Mouse (Mus musculus): Measurements from ENCODE around the gene Fam181b.

Fam181b gene

GRCm38 (mm10) chr7:93079785-93080730 lies at the start of gene Fam181b:
TSS of gene Fam181b (plus strand) at chr7:93079865.
- peak; percentile 50 to 60 for DNase-seq (ENCODE audit: low spot score in 2 of 2)

- no peak for DNase-seq (ENCODE audit: low spot score in 2 of 2)
These were observed 41.7 kb upstream of the Fam181b start for GRCm38 (mm10) chr7:93037763-93038471.

GRCm38 (mm10) chr7:93038472-93038828 lies 41.2 kb upstream of the Fam181b start:
- DNase-seq (ENCODE audit: low spot score in 2 of 2): no peak

- DNase-seq (ENCODE audit: low spot score in 2 of 2): no peak
These were observed 40.1 kb upstream of the Fam181b start for GRCm38 (mm10) chr7:93039542-93039941.

GRCm38 (mm10) chr7:93044359-93044758 lies 35.3 kb upstream of the Fam181b start:
- no peak for DNase-seq (ENCODE audit: low spot score in 2 of 2)

GRCm38 (mm10) chr7:93044788-93045187 lies 34.9 kb upstream of the Fam181b start:
- no peak for DNase-seq (ENCODE audit: low spot score in 2 of 2)

- no peak for DNase-seq (ENCODE audit: low spot score in 2 of 2)
These were observed 18.8 kb upstream of the Fam181b start for GRCm38 (mm10) chr7:93060831-93061230.

GRCm38 (mm10) chr7:93061747-93062146 lies 17.9 kb upstream of the Fam181b start:
- DNase-seq (ENCODE audit: low spot score in 2 of 2): no peak

GRCm38 (mm10) chr7:93062189-93062588 lies 17.5 kb upstream of the Fam181b start:
- peak in 1 of 2 experiments; percentile 10 for DNase-seq (ENCODE audit: low spot score in 2 of 2)

GRCm38 (mm10) chr7:93067464-93068015 lies 12.1 kb upstream of the Fam181b start:
- no peak for DNase-seq (ENCODE audit: low spot score in 2 of 2)

GRCm38 (mm10) chr7:93076435-93076960 lies 3.2 kb upstream of the Fam181b start:
- no peak for DNase-seq (ENCODE audit: low spot score in 2 of 2)

GRCm38 (mm10) chr7:93079420-93079784 lies 263 bp upstream of the Fam181b start:
- no peak for DNase-seq (ENCODE audit: low spot score in 2 of 2)

- DNase-seq (ENCODE audit: low spot score in 2 of 2): no peak
These were observed 1.2 kb downstream of the Fam181b start for GRCm38 (mm10) chr7:93080731-93081430.

- peak; percentile 40 to 61 for DNase-seq (ENCODE audit: low spot score in 2 of 2)
These were observed 13.8 kb downstream of the Fam181b start for GRCm38 (mm10) chr7:93093371-93094058.

- peak in 1 of 2 experiments; percentile 5 for DNase-seq (ENCODE audit: low spot score in 2 of 2)
These were observed 15.8 kb downstream of the Fam181b start for GRCm38 (mm10) chr7:93095511-93095910.

- DNase-seq (ENCODE audit: low spot score in 2 of 2): no peak
These were observed 25.2 kb downstream of the Fam181b start for GRCm38 (mm10) chr7:93104776-93105340.

GRCm38 (mm10) chr7:93110370-93110965 lies 30.8 kb downstream of the Fam181b start:
- DNase-seq (ENCODE audit: low spot score in 2 of 2): no peak

GRCm38 (mm10) chr7:93111056-93111455 lies 31.4 kb downstream of the Fam181b start:
- no peak for DNase-seq (ENCODE audit: low spot score in 2 of 2)

GRCm38 (mm10) chr7:93117561-93117960 lies 37.9 kb downstream of the Fam181b start:
- no peak for DNase-seq (ENCODE audit: low spot score in 2 of 2)

GRCm38 (mm10) chr7:93123936-93124335 lies 44.3 kb downstream of the Fam181b start:
- no peak for DNase-seq (ENCODE audit: low spot score in 2 of 2)
